Mouse (Mus musculus): ENCODE measurements around the gene Tbc1d21.

Tbc1d21 gene

DNA sequence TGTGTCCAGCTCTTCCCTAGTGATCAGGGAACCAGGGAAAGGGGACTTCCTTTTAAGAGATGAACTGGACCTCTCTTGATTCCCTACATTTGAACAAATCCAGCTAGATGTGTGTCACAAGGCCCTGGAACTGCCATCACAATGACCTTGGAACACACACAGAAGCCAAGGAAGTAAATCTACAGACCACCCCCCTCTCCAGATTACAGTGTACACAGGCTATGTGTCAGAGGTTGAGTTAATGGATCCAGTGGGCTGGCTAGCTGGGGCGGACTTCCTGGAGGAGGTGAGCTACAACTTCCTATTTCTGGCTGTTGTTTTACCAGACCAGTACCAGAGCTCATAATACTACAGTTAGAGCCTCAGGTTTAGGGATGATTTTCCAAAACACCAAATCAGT, at the start of gene Tbc1d21:
Gene Tbc1d21, minus strand, starts transcription at position 101 of the 400 bp plus-strand sequence.
- DNase-seq (ENCODE audit: low read depth) = no peak

DNA sequence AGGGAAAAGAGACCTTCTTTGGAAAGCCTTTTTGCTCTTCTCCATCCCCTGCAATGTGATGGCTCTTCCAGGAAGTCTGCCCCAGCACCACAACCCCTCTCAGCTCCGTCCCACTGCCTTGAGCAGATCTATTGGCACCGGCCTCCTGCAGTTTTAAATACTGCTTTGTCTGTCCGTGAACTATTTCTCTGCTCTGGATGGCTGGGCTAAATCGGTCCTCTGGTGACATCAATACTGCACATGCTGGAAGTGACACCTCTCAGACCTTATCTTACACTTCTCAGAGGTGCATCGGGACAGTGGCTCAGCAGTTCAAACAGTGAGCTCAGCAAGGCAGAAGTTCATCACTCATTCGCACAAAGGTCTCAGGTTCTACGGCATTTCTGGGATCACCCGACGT, 41.3 kb upstream of the Tbc1d21 start:
- DNase-seq (ENCODE audit: low read depth) = no peak

DNA sequence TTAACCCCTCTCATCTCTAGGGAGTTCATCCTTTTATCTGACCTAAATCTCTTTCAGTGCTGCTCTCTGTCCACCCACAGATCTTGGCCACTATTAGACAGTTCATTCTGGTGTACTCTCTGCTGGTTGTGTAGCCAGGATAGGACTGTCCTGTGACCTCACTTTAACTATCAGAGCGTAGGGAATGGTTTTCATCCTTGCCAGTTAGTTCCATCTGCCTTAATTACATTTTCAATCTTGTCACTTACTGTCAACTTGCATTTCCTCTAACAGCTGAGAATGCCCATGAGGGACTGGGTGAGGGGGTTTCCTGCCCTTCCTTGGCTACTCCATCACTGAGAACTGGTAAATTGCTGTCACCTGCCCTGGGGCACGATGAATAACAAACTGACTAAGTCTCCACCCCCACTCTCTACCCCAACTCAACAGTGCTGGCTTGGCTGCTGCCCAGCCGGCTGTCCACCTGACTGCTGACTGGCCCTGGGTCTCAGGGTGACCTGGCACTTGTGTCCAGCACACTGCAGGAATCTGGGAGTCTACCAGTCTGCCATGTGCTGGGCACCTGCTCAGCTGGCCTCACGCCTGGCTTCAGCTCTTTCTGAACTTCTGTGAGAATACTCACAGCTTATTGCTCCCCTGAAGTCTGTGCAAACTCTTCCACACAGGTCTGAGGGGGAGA, 39.9 kb upstream of the Tbc1d21 start:
- DNase-seq (ENCODE audit: low read depth) = no peak

DNA sequence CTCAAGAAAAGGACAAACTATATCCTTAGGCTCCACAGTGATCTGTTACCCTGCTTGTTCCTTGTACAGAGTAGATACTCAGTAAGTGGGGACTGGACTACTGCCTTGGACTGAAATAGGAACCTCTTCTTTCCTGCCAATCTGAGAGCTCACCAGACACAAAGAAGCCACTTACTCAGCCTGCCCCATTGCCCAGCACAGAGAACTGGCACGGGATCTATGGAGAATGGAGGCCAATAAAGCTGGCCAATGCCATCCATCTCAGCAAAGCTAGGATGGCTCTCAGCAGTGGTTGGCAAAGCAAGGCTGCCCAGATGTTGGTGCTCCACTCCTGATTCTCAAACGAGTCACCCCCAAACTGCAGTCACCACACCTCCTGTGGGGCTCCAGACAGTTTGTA, 39.0 kb upstream of the Tbc1d21 start:
- DNase-seq (ENCODE audit: low read depth) = no peak

DNA sequence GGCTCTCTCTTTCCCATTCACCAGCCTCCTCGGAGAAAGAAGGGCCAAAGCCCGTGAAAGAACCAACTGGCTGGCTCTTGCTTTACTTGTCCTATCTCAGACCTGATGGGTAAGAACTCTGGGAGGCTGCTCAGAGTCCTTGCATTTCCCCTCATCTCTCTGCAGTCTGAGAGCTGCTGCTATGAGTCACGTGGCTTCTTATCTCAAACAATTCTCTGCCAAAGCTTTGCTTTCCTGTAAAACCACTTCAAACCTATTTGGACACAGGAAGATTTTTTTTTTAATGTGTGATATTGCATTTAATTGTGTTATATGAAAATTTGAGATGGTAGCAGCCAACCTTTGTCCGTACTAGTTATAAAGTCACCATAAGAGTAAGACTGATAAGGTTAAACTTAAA, 34.2 kb upstream of the Tbc1d21 start:
- no peak for DNase-seq (ENCODE audit: low read depth)

DNA sequence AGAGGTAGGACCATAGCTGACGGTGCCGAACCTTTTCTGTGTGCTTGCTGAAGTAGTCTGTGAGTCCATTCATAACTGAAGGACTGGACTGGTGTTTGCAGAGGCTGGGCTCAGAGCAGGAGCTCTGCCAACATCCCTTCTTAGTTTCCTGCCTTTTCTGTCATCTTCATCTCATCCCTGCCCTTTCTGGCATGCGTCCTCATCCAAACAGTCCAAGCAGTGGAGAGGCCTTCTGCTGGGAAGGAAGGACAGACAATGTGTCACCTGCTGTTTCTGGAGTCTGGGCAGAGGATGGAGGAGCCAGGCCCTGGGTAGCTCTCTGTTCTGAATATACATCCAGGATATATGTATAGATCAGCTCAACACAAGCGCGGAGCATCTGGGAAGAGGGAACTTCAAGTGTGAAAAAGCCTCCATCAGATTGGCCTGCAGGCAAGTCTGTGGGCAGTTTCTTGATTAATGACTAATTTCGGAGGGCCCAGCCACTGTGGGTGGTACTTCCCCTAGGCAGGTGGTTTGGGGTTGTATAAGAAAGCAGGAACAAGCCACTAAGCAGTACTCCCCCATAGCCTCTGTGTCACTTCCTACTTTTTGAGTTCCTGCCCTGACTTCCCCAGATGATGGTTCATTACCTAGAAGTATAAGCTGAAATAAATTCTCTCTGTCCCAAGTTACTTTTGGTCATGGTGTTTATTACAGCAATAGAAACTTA, 31.3 kb upstream of the Tbc1d21 start:
- DNase-seq (ENCODE audit: low read depth) = no peak

DNA sequence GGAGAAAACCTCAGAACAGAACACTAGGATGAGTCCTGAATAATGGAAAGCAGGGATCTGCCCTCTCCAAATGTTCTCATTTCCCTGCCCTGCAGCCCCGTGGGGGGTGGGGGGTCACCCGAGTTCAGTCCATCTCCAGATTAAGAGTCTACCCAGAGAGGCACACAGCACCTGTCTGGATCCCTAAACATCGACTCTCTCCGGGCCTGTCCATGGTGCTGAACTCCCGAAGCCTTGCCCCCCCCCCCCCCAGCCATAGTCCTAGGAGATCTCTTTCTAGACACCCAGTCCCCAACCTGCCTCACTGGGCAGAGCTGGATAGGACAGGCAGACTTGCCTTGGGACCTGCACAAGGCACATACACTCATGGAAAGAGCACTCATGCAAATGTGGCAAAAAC, 29.4 kb upstream of the Tbc1d21 start:
- DNase-seq (ENCODE audit: low read depth) = no peak

DNA sequence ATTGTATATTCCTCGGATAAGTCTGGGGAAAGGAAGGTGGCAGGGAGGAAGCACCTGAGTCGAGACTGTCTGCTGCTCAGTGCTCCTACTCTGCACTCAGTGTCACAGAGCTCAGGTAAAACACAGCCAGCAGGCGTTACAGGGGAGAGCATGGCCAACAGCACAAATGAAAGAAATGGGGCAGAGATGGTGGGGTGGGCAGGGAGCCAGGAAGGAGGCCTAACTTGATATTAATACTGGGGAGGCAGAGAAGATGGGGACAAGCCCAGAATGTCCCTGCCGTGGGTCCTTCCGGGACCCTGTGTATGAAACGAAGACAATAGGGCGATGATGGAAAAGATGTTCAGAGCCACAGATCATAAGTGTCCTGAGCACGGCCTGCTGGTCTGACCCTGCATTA, 24.4 kb upstream of the Tbc1d21 start:
- DNase-seq (ENCODE audit: low read depth) = no peak

DNA sequence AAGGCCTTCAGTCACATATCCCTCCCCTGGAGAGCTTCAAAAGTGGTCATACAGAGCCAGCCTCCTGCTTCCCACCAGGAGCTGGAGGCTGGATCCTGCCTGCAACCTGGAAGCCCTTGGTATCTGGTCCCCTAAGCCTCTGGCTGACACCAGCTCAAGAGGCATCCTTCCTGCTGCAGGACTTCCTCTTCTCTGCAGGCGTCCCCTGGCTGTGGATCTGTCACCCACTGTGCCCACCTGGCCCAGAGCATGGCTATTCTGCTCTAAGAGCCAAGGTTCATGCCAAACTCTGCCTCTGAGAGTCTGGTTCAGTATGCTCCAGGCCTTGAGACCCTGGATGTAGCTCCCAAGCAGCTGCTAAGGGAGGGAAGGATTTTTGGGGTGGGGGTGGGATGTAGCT, 23.6 kb upstream of the Tbc1d21 start:
- no peak for DNase-seq (ENCODE audit: low read depth)

DNA sequence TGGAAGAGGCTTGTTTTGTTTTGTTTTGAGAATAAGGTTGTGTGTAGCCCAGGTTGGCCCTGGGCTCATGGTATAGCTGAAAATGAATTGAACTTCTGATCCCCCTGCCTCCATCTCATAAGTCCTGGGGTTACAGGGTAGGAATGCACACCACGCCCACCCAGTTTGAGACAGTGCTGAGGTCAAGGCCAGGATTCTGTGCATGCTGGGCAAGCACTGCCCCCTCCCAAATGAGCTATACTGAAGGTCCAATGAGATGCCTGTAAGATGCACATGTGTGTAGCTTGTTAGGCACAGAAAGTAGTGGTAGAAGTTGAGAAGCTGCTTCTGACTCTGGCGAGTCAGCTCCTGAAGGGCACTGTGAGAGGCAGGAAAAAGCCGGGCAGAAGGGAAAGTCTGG, 18.1 kb upstream of the Tbc1d21 start:
- DNase-seq (ENCODE audit: low read depth) = no peak

DNA sequence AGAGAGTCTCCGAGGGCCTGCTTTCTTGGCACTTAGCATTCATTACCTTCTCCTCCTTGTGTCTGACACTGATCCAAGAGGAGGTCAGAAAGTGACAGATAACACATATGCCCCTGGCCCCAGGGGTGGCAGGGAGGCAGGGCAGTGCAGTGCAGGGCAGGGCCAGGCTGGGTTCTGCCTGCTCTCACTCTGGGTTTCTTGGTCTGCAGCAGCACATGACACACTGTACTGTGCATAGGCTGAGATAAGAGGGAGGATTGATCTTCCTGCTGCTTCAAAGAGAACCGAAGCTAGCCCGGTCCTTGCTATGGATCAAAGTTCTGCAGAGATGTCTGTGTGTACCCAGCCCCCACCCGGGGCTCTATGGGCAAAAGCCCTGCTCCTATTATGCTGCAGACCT, 8.6 kb upstream of the Tbc1d21 start:
- DNase-seq (ENCODE audit: low read depth) = no peak

DNA sequence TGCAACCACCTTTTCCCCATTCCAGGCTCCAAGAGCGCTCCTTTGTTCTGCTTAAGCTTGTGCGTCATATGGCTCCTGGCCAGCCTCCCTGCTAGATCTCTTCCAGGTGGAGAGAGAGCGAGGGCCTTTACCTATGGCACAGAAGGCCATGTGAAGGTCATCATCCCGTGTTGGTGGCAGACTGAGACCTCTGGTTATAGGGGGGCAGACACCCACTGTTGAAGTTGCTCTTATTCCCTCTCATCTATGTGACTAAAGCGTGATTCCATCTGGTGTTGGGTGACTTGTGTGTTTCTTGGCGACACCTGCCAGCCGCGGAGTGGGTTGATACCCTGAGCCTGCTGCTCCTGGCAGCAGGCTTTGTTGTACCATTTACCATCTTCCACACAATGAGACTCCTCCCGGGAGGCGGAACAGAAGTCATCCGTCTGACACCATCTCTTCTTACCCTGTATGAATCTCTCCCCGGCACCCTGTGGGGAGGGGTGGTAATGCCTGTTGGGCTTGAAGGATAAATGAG, 3.7 kb upstream of the Tbc1d21 start:
- no peak for DNase-seq (ENCODE audit: low read depth)

DNA sequence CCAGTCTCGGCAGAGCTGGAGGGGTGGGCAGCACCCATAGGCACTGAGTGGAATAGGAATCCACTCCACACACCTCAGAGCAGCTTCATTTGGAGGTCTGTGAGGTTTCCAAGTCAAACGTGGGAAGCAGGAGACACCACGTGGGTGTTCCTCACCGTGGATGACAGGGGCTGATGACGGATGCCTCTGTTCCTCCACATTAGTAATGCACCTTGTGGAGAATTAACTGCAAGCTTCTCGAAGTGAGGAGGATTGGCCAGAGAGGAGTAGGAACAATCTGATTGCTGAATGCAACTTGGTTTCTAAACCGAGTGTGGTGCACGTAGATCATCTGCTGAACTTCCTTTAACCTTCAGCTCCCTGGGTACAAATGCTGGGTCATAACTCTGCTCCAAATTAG, 1.7 kb upstream of the Tbc1d21 start:
- DNase-seq (ENCODE audit: low read depth) = no peak

DNA sequence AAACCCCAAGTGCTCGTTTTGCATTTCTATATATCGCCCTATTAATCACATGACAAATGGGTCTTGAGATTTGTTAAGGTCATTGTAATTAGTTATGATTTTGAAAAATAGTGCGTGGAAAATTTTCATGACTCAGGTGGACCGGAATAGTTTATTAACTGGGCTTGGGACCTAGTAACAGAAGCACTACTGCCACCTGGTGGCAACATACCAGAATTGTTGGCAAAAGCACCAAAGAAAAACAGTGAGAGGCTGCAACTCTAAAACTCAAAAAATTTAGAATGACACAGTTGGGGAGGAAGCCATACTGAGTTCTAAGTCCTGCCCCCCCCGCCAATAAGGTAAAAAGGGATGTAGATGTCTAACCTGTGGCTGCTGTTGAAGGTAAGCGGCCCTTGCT, 611 bp downstream of the Tbc1d21 start:
- peak; percentile 8 for DNase-seq (ENCODE audit: low read depth)

DNA sequence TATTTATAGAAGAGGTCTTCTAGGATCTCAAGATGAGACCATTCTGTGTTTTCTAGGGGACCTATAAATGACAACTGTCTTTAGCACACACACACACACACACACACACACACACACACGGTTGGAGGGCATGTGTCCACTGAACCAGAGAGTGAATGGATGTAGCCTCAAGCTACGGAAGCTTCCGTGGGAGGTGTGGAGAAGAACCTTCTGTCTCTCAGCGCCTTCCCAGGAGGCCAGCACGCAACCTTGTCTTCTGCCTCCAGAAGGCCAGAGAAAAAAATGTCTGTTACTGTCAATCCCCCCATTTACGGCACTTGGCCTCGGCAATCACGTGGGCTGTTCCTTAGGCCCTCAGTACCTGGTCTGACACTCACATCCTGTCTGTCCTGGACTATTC, 5.9 kb downstream of the Tbc1d21 start:
- no peak for DNase-seq (ENCODE audit: low read depth)

DNA sequence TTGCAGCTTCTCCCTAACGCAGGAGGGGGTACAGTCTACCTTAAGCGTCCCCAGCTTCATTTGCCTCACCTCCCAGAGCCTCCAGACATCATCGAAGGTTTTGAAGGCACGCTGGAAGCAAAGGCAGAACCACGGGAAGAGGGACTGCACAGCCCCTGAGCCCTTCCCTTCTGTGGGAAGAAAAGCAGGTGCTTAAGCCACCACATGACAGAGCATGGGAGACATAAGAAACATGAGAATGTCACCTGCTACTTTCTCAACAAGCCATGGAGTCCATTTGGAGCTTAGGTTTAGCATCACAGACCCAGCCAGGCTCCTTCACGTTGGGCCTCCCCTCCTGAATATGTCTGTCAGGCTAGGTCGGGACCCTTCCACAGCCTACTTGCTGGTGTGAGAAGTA, 8.3 kb downstream of the Tbc1d21 start:
- no peak for DNase-seq (ENCODE audit: low read depth)

DNA sequence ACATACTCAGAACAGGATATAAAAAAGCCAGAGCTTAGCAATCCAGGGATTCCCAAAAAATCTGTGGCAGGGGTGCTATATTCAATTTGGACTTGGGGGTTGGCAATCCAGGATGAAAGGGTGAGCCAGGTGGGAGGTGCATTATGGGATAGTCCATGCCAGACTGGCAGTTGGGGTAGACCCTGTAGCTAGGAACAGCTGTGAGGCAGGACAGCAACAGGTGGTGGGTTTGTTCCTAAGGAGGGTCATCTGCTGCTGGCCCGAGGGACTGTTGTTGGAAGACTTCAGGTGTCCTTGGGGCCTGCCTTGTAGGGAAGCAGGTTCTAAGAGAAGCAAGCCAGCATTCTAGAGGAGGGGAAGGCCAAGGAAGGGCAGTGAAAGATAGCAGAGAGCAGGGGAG, 8.9 kb downstream of the Tbc1d21 start:
- DNase-seq (ENCODE audit: low read depth) = no peak

DNA sequence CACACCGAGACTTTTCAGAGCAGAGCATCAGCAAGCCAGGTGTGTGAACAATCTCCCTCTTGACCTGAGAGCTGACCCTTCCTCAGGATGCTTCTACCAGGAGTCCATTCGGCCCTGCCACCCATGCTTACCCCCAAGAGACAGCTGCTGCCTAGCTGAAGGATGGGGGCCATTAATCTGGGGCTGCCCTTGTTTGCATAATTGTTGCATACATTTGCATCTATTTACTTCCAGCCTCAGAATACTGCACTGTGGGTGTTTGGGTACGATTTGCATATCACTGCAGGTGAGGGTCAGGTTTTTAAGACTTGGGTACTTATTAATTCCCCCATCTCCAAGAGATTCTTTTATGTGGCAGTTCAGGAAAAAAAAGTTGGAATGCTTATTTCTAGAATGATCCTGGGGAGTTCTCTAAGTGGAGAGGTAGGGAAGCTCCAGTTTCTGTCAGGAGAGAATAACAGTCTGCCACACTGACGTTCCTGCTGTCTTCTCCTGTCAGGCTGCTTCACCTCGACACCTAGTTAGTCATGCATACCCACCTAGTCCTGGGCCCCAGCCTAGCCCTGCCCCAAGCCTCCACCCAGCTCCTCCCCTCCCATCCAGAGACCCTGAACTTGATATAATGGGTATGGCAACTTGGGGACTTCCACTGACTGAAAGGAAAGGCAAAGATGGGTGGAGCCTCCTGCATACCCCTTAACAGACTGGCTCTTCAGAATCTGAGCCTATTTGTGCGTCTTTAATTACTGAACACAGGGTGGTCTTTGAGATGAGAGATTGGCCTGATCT, 14.8 kb downstream of the Tbc1d21 start:
- no peak for DNase-seq (ENCODE audit: low read depth)

DNA sequence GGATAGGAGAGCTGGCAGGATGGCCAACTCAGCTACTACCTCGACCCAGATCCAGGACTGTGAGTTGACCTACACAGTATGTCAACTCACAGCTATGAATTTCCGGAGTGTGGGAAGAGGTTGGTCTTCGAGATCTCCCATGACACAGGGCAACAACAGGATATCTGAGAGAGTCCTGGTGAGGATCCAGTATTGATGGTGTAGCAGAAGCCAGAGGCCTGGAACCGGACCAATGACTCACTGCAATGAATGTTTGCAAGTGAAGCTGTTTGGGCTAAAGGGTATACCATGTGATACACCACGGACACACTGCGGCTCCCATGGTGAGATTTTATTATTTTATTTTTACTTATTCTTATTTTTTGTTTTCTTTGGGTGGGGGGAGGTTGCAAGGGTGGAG, 15.6 kb downstream of the Tbc1d21 start:
- DNase-seq (ENCODE audit: low read depth) = no peak

DNA sequence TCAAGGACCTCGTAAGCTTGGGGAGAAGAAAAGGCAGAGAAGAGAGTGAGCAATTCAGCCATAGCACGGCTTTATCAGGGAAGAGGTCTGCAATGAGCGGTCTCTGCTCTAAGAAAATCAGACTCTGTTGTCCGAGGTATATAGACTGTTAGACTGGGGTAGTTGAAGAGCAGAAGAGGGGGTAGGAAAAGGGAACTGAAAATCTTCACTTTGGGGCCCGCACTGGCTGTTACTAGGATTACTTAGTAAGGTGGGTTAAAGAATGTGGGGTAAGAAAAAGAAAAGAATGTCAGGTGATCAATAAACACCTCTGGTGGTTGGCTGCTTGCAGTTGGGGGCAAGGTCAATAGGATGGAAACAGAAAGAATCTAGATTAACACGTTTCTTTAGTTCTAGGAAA, 17.0 kb downstream of the Tbc1d21 start:
- DNase-seq (ENCODE audit: low read depth) = no peak

DNA sequence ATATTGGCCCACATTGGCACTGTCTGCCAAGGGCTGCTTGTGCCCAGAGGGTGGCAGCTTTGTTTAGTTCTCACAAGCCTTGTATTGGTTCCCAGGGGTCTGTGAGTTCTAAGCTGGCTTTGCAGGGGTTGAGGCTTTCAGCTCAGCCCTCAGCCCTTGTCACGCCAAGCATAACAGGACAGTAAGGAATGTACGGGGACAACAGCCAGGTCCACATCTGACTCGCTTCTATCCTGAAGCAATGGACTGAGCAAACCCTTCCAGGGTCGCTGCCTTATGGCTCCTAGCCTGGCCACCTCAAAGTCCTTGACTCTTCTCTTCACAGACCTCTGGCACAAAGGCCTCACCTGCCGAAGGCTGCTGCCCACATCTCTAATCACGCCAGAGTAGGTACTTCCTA, 22.5 kb downstream of the Tbc1d21 start:
- no peak for DNase-seq (ENCODE audit: low read depth)

DNA sequence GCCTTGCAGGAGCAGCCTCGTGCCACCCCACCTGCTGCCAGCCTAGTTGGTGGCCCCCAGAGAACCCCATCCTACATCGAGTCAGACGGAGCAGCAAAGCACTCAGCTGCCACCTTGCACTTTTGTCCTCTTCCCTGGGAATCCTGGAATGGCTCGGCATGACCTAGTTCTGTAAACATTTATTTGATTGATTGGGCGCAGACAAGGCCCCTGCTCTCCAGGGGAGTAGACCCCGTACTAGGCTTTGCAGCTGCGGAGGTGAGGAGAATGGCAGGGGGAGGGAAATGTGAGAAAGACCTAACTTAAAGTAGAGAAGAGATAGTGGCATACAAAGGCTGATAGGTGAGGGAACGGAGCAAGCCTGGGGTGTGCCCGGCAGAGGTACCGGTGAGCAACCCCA, 23.8 kb downstream of the Tbc1d21 start:
- DNase-seq (ENCODE audit: low read depth) = no peak

DNA sequence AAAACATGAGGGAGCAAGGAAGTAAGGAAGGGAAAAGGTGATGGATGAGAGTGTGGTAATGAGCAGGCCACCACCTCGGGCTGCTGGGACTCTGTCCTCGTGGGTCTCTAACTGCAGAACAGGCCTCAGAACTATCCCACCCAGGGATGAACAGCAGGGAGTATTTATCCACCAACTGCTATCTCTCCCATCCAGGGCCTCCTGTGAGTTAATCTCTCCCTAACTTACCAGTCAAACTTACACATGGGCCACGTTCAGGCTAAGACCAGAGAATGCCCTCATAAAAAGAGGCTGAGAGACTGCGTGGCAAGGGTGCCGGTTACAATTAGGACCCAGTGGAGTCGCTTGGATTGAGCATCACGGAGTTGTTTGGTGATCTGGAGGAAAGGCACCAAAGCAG, 24.3 kb downstream of the Tbc1d21 start:
- no peak for DNase-seq (ENCODE audit: low read depth)
